Mouse (Mus musculus): ENCODE measurements around the gene Aurka. TPM values are rescaled to one million over a fixed set of nuclear protein-coding genes. Genes with fewer than 3 reads are reported as not detected.
A peak's percentile ranks its signal among the peaks of the same experiment; 100 is the strongest.

The Aurka gene
- total RNA-seq (2021), result 1 to 10 TPM; 1.1 to 2.5 TPM
- long read RNA-seq, experiment 1, partial matches to known transcripts, result 0 of 2 reads
- long read RNA-seq, experiment 1, other reads (novel, unspliced or antisense), result 1 of 2 reads
- long read RNA-seq, experiment 2, partial matches to known transcripts, result 0 of 2 reads
- long read RNA-seq, experiment 2, other reads (novel, unspliced or antisense), result 0 of 2 reads

- peak; percentile 89 to 93 for DNase-seq (ENCODE audit: low spot score in 2 of 2)
Observed at GRCm38 (mm10) chr2:172370411-172371223, at the start of gene Aurka, which contains the start of gene Cstf1. Gene Aurka (minus strand): TSS chr2:172370535. Gene Cstf1 (plus strand): TSS chr2:172370681.

- DNase-seq (ENCODE audit: low spot score in 2 of 2), result no peak
Observed at GRCm38 (mm10) chr2:172418208-172418607, 47.9 kb upstream of the Aurka start.

GRCm38 (mm10) chr2:172416876-172417275 lies 46.5 kb upstream of the Aurka start:
- no peak for DNase-seq (ENCODE audit: low spot score in 2 of 2)

GRCm38 (mm10) chr2:172416218-172416617 lies 45.9 kb upstream of the Aurka start:
- DNase-seq (ENCODE audit: low spot score in 2 of 2), result no peak

- DNase-seq (ENCODE audit: low spot score in 2 of 2), result no peak
Observed at GRCm38 (mm10) chr2:172413894-172414293, 43.6 kb upstream of the Aurka start.

GRCm38 (mm10) chr2:172413273-172413672 lies 42.9 kb upstream of the Aurka start:
- no peak for DNase-seq (ENCODE audit: low spot score in 2 of 2)

GRCm38 (mm10) chr2:172412454-172412853 lies 42.1 kb upstream of the Aurka start:
- no peak for DNase-seq (ENCODE audit: low spot score in 2 of 2)

- DNase-seq (ENCODE audit: low spot score in 2 of 2), result no peak
Observed at GRCm38 (mm10) chr2:172411091-172411490, 40.8 kb upstream of the Aurka start.

GRCm38 (mm10) chr2:172410686-172411085 lies 40.4 kb upstream of the Aurka start:
- DNase-seq (ENCODE audit: low spot score in 2 of 2), result no peak

- no peak for DNase-seq (ENCODE audit: low spot score in 2 of 2)
Observed at GRCm38 (mm10) chr2:172407499-172407898, 37.2 kb upstream of the Aurka start.

GRCm38 (mm10) chr2:172406173-172406572 lies 35.8 kb upstream of the Aurka start:
- no peak for DNase-seq (ENCODE audit: low spot score in 2 of 2)

- DNase-seq (ENCODE audit: low spot score in 2 of 2), result no peak
Observed at GRCm38 (mm10) chr2:172405011-172405410, 34.7 kb upstream of the Aurka start.

- no peak for DNase-seq (ENCODE audit: low spot score in 2 of 2)
Observed at GRCm38 (mm10) chr2:172404239-172404638, 33.9 kb upstream of the Aurka start.

- no peak for DNase-seq (ENCODE audit: low spot score in 2 of 2)
Observed at GRCm38 (mm10) chr2:172401116-172401825, 30.9 kb upstream of the Aurka start.

- no peak for DNase-seq (ENCODE audit: low spot score in 2 of 2)
Observed at GRCm38 (mm10) chr2:172399901-172400300, 29.6 kb upstream of the Aurka start.

GRCm38 (mm10) chr2:172395961-172396360 lies 25.6 kb upstream of the Aurka start:
- no peak for DNase-seq (ENCODE audit: low spot score in 2 of 2)

GRCm38 (mm10) chr2:172394671-172395070 lies 24.3 kb upstream of the Aurka start:
- DNase-seq (ENCODE audit: low spot score in 2 of 2), result no peak

GRCm38 (mm10) chr2:172394052-172394392 lies 23.7 kb upstream of the Aurka start:
- no peak for DNase-seq (ENCODE audit: low spot score in 2 of 2)

- DNase-seq (ENCODE audit: low spot score in 2 of 2), result no peak
Observed at GRCm38 (mm10) chr2:172393391-172394051, 23.2 kb upstream of the Aurka start, which contains the start of gene Cass4. Gene Cass4 (plus strand): TSS chr2:172393794.

- DNase-seq (ENCODE audit: low spot score in 2 of 2), result no peak
Observed at GRCm38 (mm10) chr2:172392041-172392521, 21.7 kb upstream of the Aurka start.

- DNase-seq (ENCODE audit: low spot score in 2 of 2), result no peak
Observed at GRCm38 (mm10) chr2:172390341-172390740, 20.0 kb upstream of the Aurka start.
